Mouse (Mus musculus): ENCODE measurements around the gene Gm3448.

Gene Gm3448

GRCm38 (mm10) chr17:14959979-14960378 lies 81.4 kb downstream of the Gm3448 start:
- no peak for DNase-seq (ENCODE audit: low read depth, low spot score)

GRCm38 (mm10) chr17:14958686-14959327 lies 82.5 kb downstream of the Gm3448 start:
- DNase-seq (ENCODE audit: low read depth, low spot score): no peak

GRCm38 (mm10) chr17:14953452-14953851 lies 87.9 kb downstream of the Gm3448 start:
- no peak for DNase-seq (ENCODE audit: low read depth, low spot score)

GRCm38 (mm10) chr17:14949161-14949827 lies 92.0 kb downstream of the Gm3448 start:
- no peak for DNase-seq (ENCODE audit: low read depth, low spot score)

Data from retina, postnatal 7 days (tissue).